Mouse (Mus musculus) limb, embryonic 14.5 days (tissue): ENCODE measurements at regions not wholly inside any gene's neighbourhood (a gene's known extent, or its start where the extent isn't known, plus 50 kb on each side); places are given as distances from the start of the nearest gene placed in this dataset.

ENCODE experiments used
- ATAC-seq: fragments of 200-750 bp; cut with Nextera tagmentation; 2 replicates; pipeline ENCODE4 v1.8.0; 2017; ENCODE audit warnings: low read depth, moderate number of reproducible peaks, moderate TSS enrichment; ENCODE audit not compliant: low FRiP score
- DNase-seq: peaks from one replicate; pipeline ENCODE4 v3.0.0-alpha.2; 2015; ENCODE audit warnings: low spot score
- H3K27ac ChIP-seq: fragments of 300-500 bp; sonication (generic); replicated peaks from 2 replicates; pipeline ENCODE4 v1.5.1; 2014; ENCODE audit warnings: low read depth, mild to moderate bottlenecking, low read length, moderate library complexity, mixed read lengths
- H3K27me3 ChIP-seq: fragments of 300-500 bp; sonication (generic); 2 replicates; pipeline ENCODE4 v1.6.1; 2014; ENCODE audit warnings: low read length, mixed read lengths; ENCODE audit not compliant: control insufficient read depth, insufficient read depth
- H3K36me3 ChIP-seq: fragments of 300-500 bp; sonication (generic); 2 replicates; pipeline ENCODE4 v1.6.1; 2014; ENCODE audit warnings: mild to moderate bottlenecking, low read length, moderate library complexity, mixed read lengths; ENCODE audit not compliant: control insufficient read depth, insufficient read depth
- H3K4me1 ChIP-seq: fragments of 300-500 bp; sonication (generic); 2 replicates; pipeline ENCODE4 v1.6.1; 2014; ENCODE audit warnings: antibody characterized with exemption, low read length, mixed read lengths; ENCODE audit not compliant: control insufficient read depth, insufficient read depth
- H3K4me2 ChIP-seq: fragments of 300-500 bp; sonication (generic); replicated peaks from 2 replicates; pipeline ENCODE4 v1.6.1; 2014; ENCODE audit warnings: low read depth, mild to moderate bottlenecking, low read length, moderate library complexity; ENCODE audit not compliant: severe bottlenecking
- H3K4me3 ChIP-seq: fragments of 300-500 bp; sonication (generic); replicated peaks from 2 replicates; pipeline ENCODE4 v1.5.1; 2014; ENCODE audit warnings: low read length
- H3K9ac ChIP-seq: fragments of 300-500 bp; sonication (generic); 2 replicates; pipeline ENCODE4 v1.6.1; 2014; ENCODE audit warnings: mild to moderate bottlenecking, low read depth, low read length, moderate library complexity; ENCODE audit not compliant: severe bottlenecking
- H3K9me3 ChIP-seq: fragments of 300-500 bp; sonication (generic); 2 replicates; pipeline ENCODE4 v1.6.1; 2016; ENCODE audit warnings: low read length; ENCODE audit not compliant: control insufficient read depth
- POLR2A ChIP-seq: fragments of 200-500 bp; IDR thresholded peaks from 2 replicates; pipeline ENCODE4 v1.8.0; 2012; ENCODE audit warnings: inconsistent platforms, mild to moderate bottlenecking, moderate library complexity, borderline replicate concordance; ENCODE audit not compliant: insufficient read depth, insufficient read length; ENCODE audit errors: extremely low read depth
- WGBS: fragments of 180-500 bp; shearing (Covaris S2); extraction: QIAGEN DNeasy Blood & Tissue Kit; methylation state at CpG from one replicate; pipeline ENCODE4 v1.1.7; 2014; 5-methylcytosine and 5-hydroxymethylcytosine counted together

- DNase-seq = no peak
- Histone ChIP-seq H3K27me3 (no peaks in the 10 kb centered on the region), H3K9ac (no peak overlapping the region)
Measured at GRCm38 (mm10) chr8:34614031-34614526, 502.5 kb upstream of the Gm10131 start.

GRCm38 (mm10) chr8:34613138-34613537 is 501.6 kb upstream of the Gm10131 start:
- ATAC-seq = no peak
- DNase-seq = no peak
- Histone ChIP-seq H3K27ac (no peak overlapping the region), H3K36me3 (no peaks in the 10 kb centered on the region), H3K9me3 (no peaks in the 10 kb centered on the region), H3K4me2 (no peak overlapping the region), H3K27me3 (no peaks in the 10 kb centered on the region), H3K9ac (no peak overlapping the region), H3K4me3 (no peak overlapping the region), H3K4me1 (no peaks in the 10 kb centered on the region)
- 79% methylated on average over 5 of the region's 5 CpGs for WGBS
- TF ChIP-seq POLR2A = no peak

More at GRCm38 (mm10) chr8:34614031-34614526, 502.5 kb upstream of the Gm10131 start:
- H3K4me1 ChIP-seq = no peaks in the 10 kb centered on the region
- no peak for ATAC-seq
- H3K4me2 ChIP-seq = no peak overlapping the region
- TF ChIP-seq POLR2A = no peak
- no peaks in the 10 kb centered on the region for H3K9me3 ChIP-seq
- H3K4me3 ChIP-seq = no peak overlapping the region
- no peaks in the 10 kb centered on the region for H3K36me3 ChIP-seq
- H3K27ac ChIP-seq = no peak overlapping the region
- 58% methylated on average over 10 of the region's 10 CpGs for WGBS

GRCm38 (mm10) chr8:34612396-34612795 is 500.9 kb upstream of the Gm10131 start:
- Histone ChIP-seq H3K9me3 (no peaks in the 10 kb centered on the region), H3K9ac (no peak overlapping the region), H3K27me3 (no peaks in the 10 kb centered on the region), H3K4me1 (no peaks in the 10 kb centered on the region), H3K4me2 (no peak overlapping the region), H3K4me3 (no peak overlapping the region), H3K36me3 (no peaks in the 10 kb centered on the region), H3K27ac (no peak overlapping the region)
- DNase-seq (no peak), ATAC-seq (no peak)
- TF ChIP-seq POLR2A = no peak
- WGBS = 82% methylated on average over 3 of the region's 3 CpGs

GRCm38 (mm10) chr8:34610186-34610585 is 498.6 kb upstream of the Gm10131 start:
- Histone ChIP-seq H3K9me3 (no peaks in the 10 kb centered on the region), H3K27ac (no peak overlapping the region), H3K27me3 (no peaks in the 10 kb centered on the region), H3K36me3 (no peaks in the 10 kb centered on the region), H3K9ac (no peak overlapping the region), H3K4me1 (no peaks in the 10 kb centered on the region), H3K4me2 (no peak overlapping the region), H3K4me3 (no peak overlapping the region)
- ATAC-seq (no peak), DNase-seq (no peak)
- no peak for TF ChIP-seq POLR2A

- 80% methylated on average over 2 of the region's 2 CpGs for WGBS
- Histone ChIP-seq H3K4me2 (no peak overlapping the region), H3K9me3 (no peaks in the 10 kb centered on the region), H3K27me3 (no peaks in the 10 kb centered on the region), H3K36me3 (no peaks in the 10 kb centered on the region), H3K4me3 (no peak overlapping the region), H3K4me1 (no peaks in the 10 kb centered on the region), H3K27ac (no peak overlapping the region), H3K9ac (no peak overlapping the region)
- DNase-seq (no peak), ATAC-seq (no peak)
- TF ChIP-seq POLR2A = no peak
Measured at GRCm38 (mm10) chr8:34607426-34607825, 495.9 kb upstream of the Gm10131 start.

GRCm38 (mm10) chr8:34605031-34605430 is 493.5 kb upstream of the Gm10131 start:
- no peak overlapping the region for H3K4me3 ChIP-seq
- no peak overlapping the region for H3K9ac ChIP-seq
- DNase-seq (no peak), ATAC-seq (no peak)
- H3K9me3 ChIP-seq = no peaks in the 10 kb centered on the region
- no peak overlapping the region for H3K4me2 ChIP-seq
- TF ChIP-seq POLR2A = no peak
- H3K36me3 ChIP-seq = no peaks in the 10 kb centered on the region
- H3K27me3 ChIP-seq = no peaks in the 10 kb centered on the region
- H3K27ac ChIP-seq = no peak overlapping the region
- H3K4me1 ChIP-seq = no peaks in the 10 kb centered on the region
- WGBS = 75% methylated on average over 2 of the region's 2 CpGs
